Mouse (Mus musculus) forebrain, embryonic 11.5 days (tissue): ENCODE results near the gene Hipk3. TPM values are rescaled to one million over a fixed set of nuclear protein-coding genes. Genes with fewer than 3 reads are reported as not detected.

Experiments
- ATAC-seq: fragments of 200-750 bp; cut with Nextera tagmentation; replicated peaks from 2 replicates; pipeline ENCODE4 v1.8.0; 2017; ENCODE audit warnings: moderate TSS enrichment; ENCODE audit not compliant: low FRiP score
- DNase-seq: peaks from one replicate; pipeline ENCODE4 v3.0.0-alpha.2; 2017; ENCODE audit warnings: low spot score
- H3K27ac ChIP-seq: fragments of 300-500 bp; sonication (generic); 2 replicates; pipeline ENCODE4 v1.5.1; 2014; ENCODE audit warnings: low read depth, low read length
- H3K27me3 ChIP-seq: fragments of 300-500 bp; sonication (generic); 2 replicates; pipeline ENCODE4 v1.6.1; 2014; ENCODE audit warnings: mild to moderate bottlenecking, low read length, mixed read lengths; ENCODE audit not compliant: control insufficient read depth, insufficient read depth
- H3K36me3 ChIP-seq: fragments of 300-500 bp; sonication (generic); 2 replicates; pipeline ENCODE4 v1.6.1; 2014; ENCODE audit warnings: mild to moderate bottlenecking, low read length, moderate library complexity, mixed read lengths; ENCODE audit not compliant: control insufficient read depth, insufficient read depth
- H3K4me1 ChIP-seq: fragments of 300-500 bp; sonication (generic); replicated peaks from 2 replicates; pipeline ENCODE4 v1.6.1; 2014; ENCODE audit warnings: low read length, mixed read lengths; ENCODE audit not compliant: control insufficient read depth, insufficient read depth
- H3K4me2 ChIP-seq: fragments of 300-500 bp; sonication (generic); 2 replicates; pipeline ENCODE4 v1.6.1; 2014; ENCODE audit warnings: low read depth, mild to moderate bottlenecking, low read length, moderate library complexity, mixed read lengths; ENCODE audit not compliant: severe bottlenecking
- H3K4me3 ChIP-seq: fragments of 300-500 bp; sonication (generic); 2 replicates; pipeline ENCODE4 v1.5.1; 2014; ENCODE audit warnings: low read depth, low read length
- H3K9ac ChIP-seq: fragments of 300-500 bp; sonication (generic); 2 replicates; pipeline ENCODE4 v1.6.1; 2014; ENCODE audit warnings: low read length
- H3K9me3 ChIP-seq: fragments of 300-500 bp; sonication (generic); 2 replicates; pipeline ENCODE4 v1.6.1; 2016; ENCODE audit warnings: low read length, mixed read lengths; ENCODE audit not compliant: control insufficient read depth
- WGBS: fragments of 180-500 bp; shearing (Covaris S2); extraction: QIAGEN DNeasy Blood & Tissue Kit; methylation state at CpG from one replicate; pipeline ENCODE4 v1.1.7; 2014; 5-methylcytosine and 5-hydroxymethylcytosine counted together
- polyA plus RNA-seq: library from polyadenylated mRNA; unstranded; fragments of >200 nt; fragmentation: Nextera tagmentation; extraction: Ambion mirVana; gene quantifications from 2 replicates; pipeline ENCODE4 v1.2.1, GENCODE M21; 2014

Gene Hipk3
- 9.4 and 12.0 TPM in 2 replicates for polyA plus RNA-seq

GRCm38 (mm10) chr2:104493951-104494800 lies at the start of gene Hipk3:
Gene Hipk3, minus strand, starts transcription at chr2:104494446.
- peak; percentile 90 for DNase-seq
- ATAC-seq, result peak; percentile 93
- no peaks in the 10 kb centered on the region for H3K9me3 ChIP-seq
- peak within 1 kb of the TSS; percentile 98 for H3K27ac ChIP-seq
- H3K9ac ChIP-seq, result peak within 1 kb of the TSS; percentile 98
- H3K27me3 ChIP-seq, result no peaks in the 10 kb centered on the region; the same call in 1 of the 2 replicates
- H3K4me3 ChIP-seq, result peak within 1 kb of the TSS; percentile 86
- WGBS, result under 1% methylated on average over 68 of the region's 98 CpGs
- peak within 1 kb of the TSS; percentile 80 for H3K4me2 ChIP-seq
- H3K4me1 ChIP-seq, result no peaks in the 10 kb centered on the region
- no peaks in the 10 kb centered on the region for H3K36me3 ChIP-seq

- no peak overlapping the region for H3K9ac ChIP-seq
- no peaks in the 10 kb centered on the region for H3K27me3 ChIP-seq
- DNase-seq (no peak), ATAC-seq (no peak)
- no peak overlapping the region for H3K4me3 ChIP-seq
- H3K9me3 ChIP-seq, result no peaks in the 10 kb centered on the region
- 62% methylated on average over 2 of the region's 2 CpGs for WGBS
- no peaks in the 10 kb centered on the region for H3K36me3 ChIP-seq
- no peak overlapping the region for H3K27ac ChIP-seq
- H3K4me2 ChIP-seq, result no peak overlapping the region
- no peaks in the 10 kb centered on the region for H3K4me1 ChIP-seq
These were observed 46.0 kb upstream of the Hipk3 start for GRCm38 (mm10) chr2:104540286-104540685.

- Histone ChIP-seq H3K4me3 (no peak overlapping the region), H3K9me3 (no peaks in the 10 kb centered on the region), H3K27ac (no peak overlapping the region), H3K4me1 (no peaks in the 10 kb centered on the region), H3K36me3 (no peaks in the 10 kb centered on the region), H3K9ac (no peak overlapping the region), H3K4me2 (no peak overlapping the region), H3K27me3 (no peaks in the 10 kb centered on the region)
- WGBS, result 94% methylated on average over 3 of the region's 3 CpGs
- DNase-seq (no peak), ATAC-seq (no peak)
These were observed 40.5 kb upstream of the Hipk3 start for GRCm38 (mm10) chr2:104534751-104535150.

GRCm38 (mm10) chr2:104532548-104532947 lies 38.3 kb upstream of the Hipk3 start:
- DNase-seq (no peak), ATAC-seq (no peak)
- no peak overlapping the region for H3K4me3 ChIP-seq
- H3K4me2 ChIP-seq, result no peak overlapping the region
- H3K36me3 ChIP-seq, result no peaks in the 10 kb centered on the region
- H3K27ac ChIP-seq, result no peak overlapping the region
- no peaks in the 10 kb centered on the region for H3K9me3 ChIP-seq
- H3K4me1 ChIP-seq, result no peaks in the 10 kb centered on the region
- 75% methylated on average over 1 of the region's 1 CpGs for WGBS
- no peak overlapping the region for H3K9ac ChIP-seq
- H3K27me3 ChIP-seq, result no peaks in the 10 kb centered on the region

DNA sequence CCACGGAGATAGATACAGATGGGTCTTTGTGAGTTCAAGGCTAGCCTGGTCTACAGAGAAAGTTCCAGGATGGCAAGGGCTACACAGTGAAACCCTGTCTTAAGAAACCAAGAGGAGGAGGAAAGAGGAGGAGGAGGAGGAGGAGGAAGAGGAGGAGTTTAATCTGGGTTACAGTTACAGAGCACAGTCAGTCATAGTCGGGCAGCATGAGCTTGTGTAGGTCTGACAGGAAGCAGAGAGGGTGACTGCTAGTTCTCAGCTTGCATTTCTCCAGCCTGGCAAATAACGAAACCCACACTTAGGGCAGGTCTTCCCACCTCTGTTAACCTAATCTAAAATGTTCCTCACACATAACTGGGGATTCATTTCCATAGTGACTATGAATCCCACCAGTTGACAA lies 32.3 kb upstream of the Hipk3 start:
- H3K4me1 ChIP-seq, result no peaks in the 10 kb centered on the region
- H3K4me2 ChIP-seq, result no peak overlapping the region
- H3K9ac ChIP-seq, result no peak overlapping the region
- H3K27ac ChIP-seq, result no peak overlapping the region
- H3K9me3 ChIP-seq, result no peaks in the 10 kb centered on the region
- WGBS, result 81% methylated on average over 3 of the region's 3 CpGs
- no peaks in the 10 kb centered on the region for H3K27me3 ChIP-seq
- H3K4me3 ChIP-seq, result no peak overlapping the region
- DNase-seq (no peak), ATAC-seq (no peak)
- no peaks in the 10 kb centered on the region for H3K36me3 ChIP-seq

DNA sequence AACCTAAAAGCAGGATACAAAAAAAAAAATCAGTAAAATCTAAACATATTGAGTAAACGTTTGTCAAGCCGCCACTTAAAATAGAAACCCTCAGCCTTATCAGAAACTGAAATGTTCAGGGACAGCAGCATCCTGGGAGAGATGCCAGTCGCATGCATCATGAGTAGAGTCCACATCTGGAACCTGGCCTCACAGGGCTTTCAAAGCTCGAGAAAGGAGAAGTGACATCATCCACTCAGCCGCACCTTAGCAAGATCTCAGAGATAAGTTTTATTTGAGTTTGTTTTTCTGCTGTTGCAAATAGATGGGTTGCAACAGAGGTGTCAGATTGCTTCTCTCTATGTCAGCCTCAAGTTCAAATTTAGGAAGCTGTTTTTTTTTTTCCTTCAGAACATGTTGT lies 31.3 kb upstream of the Hipk3 start:
- H3K9me3 ChIP-seq, result no peaks in the 10 kb centered on the region
- no peak for ATAC-seq
- H3K9ac ChIP-seq, result no peak overlapping the region
- no peaks in the 10 kb centered on the region for H3K27me3 ChIP-seq
- no peak overlapping the region for H3K4me3 ChIP-seq
- no peak overlapping the region for H3K27ac ChIP-seq
- 83% methylated on average over 5 of the region's 5 CpGs for WGBS
- no peaks in the 10 kb centered on the region for H3K36me3 ChIP-seq
- H3K4me1 ChIP-seq, result no peaks in the 10 kb centered on the region
- no peak overlapping the region for H3K4me2 ChIP-seq
- DNase-seq, result no peak

DNA sequence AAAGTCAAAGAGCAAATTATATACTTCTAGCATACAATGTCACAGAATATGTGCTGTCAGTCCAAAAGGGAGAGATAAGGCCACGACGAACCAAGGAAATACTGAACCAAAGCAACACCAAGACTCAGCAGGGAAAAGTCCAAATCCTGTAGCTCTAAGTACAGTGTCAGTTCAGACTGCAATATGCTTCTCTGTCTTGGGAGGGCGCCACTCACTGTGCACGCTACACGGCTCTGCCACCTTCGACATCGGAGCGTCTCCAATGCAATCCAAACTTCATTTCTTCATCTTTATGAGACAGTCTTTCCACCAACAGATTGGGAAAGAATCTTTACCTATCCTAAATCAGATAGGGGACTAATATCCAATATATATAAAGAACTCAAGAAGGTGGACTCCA lies 17.4 kb upstream of the Hipk3 start:
- Histone ChIP-seq H3K4me1 (no peaks in the 10 kb centered on the region), H3K9me3 (no peaks in the 10 kb centered on the region), H3K9ac (no peak overlapping the region), H3K27me3 (no peaks in the 10 kb centered on the region), H3K36me3 (no peaks in the 10 kb centered on the region), H3K27ac (no peak overlapping the region), H3K4me3 (no peak overlapping the region), H3K4me2 (no peak overlapping the region)
- 81% methylated on average over 8 of the region's 8 CpGs for WGBS
- DNase-seq (no peak), ATAC-seq (no peak)

GRCm38 (mm10) chr2:104502388-104502787 lies 8.1 kb upstream of the Hipk3 start:
- no peak overlapping the region for H3K4me2 ChIP-seq
- DNase-seq (no peak), ATAC-seq (no peak)
- WGBS, result 66% methylated on average over 3 of the region's 3 CpGs
- H3K9me3 ChIP-seq, result no peaks in the 10 kb centered on the region
- H3K4me1 ChIP-seq, result no peaks in the 10 kb centered on the region
- no peaks in the 10 kb centered on the region for H3K27me3 ChIP-seq
- H3K27ac ChIP-seq, result no peak overlapping the region
- H3K36me3 ChIP-seq, result no peaks in the 10 kb centered on the region
- no peak overlapping the region for H3K9ac ChIP-seq
- no peak overlapping the region for H3K4me3 ChIP-seq

DNA sequence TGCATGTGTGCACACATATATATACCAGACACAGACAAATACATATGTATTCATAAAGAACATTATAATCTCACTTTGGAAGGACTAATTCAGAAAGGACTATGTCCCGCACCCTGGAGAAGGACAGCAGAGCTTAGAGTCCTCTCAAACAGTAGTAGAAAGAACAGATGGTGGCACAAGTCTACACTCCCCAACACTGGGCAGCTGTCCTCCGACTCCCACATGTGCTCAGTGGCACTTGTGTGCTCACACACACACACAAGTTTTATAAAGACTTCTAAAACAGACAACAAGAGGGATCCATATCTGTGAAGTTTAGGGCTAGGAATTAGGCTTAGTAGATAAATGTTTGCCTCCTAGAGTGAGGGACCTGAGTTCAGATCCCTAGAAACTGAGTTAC lies 6.8 kb upstream of the Hipk3 start:
- Histone ChIP-seq H3K9ac (no peak overlapping the region), H3K4me3 (no peak overlapping the region), H3K9me3 (no peaks in the 10 kb centered on the region), H3K36me3 (no peaks in the 10 kb centered on the region), H3K4me1 (no peaks in the 10 kb centered on the region), H3K27me3 (no peaks in the 10 kb centered on the region), H3K4me2 (no peak overlapping the region), H3K27ac (no peak overlapping the region)
- ATAC-seq (no peak), DNase-seq (no peak)
- WGBS, result 93% methylated on average over 2 of the region's 2 CpGs
